ENCODE assay signal across 27 mouse cellular contexts in the genomic region with DNA sequence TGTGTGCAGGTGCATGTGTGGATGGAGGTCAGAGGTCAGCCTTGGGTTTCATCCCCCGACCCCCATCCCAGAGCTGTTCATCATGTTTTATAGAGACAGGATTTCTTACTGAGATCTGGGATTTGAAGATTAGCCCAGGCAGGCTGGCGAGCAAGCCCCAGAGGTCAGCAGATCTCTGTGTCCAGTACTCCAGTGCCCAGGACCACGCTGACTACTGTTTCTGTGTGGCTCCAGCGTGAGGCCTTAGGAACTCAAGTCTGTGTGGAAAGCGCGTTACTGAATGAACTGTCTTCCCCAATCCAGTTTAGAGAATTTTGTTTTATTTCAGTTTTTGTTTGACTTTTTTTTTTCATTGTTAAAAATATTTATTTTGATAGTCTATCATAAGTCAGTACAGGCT. TPM values are rescaled to one million over a fixed set of nuclear protein-coding genes. Genes with fewer than 3 reads are reported as not detected.
DNase-seq lines count a peak whose midpoint lies in the region; ATAC-seq lines count a peak whose summit lies in the region.
"Had no signal": no experiment of that assay in that cellular context is flagged by ENCODE, and none has a peak within 500 bp of the region (broad histone marks: within the 10 kb centered on the region; RNA-seq: fewer than 3 reads in every experiment).

No protein-coding gene starts in this region.

- no peak overlapping the region for H3K4me2 ChIP-seq in kidney, embryonic 16.5 days (replicated peaks; ENCODE audit: low read depth, low read length)
- H3K4me2 ChIP-seq: midbrain, embryonic 13.5 days; neural tube, embryonic 12.5 days had no signal

- no peak for ATAC-seq in kidney, embryonic 16.5 days (ENCODE audit: low FRiP score, low TSS enrichment)
- ATAC-seq: forebrain, embryonic 16.5 days; hindbrain, postnatal 0 days; intestine, embryonic 16.5 days; lung, postnatal 0 days; midbrain, embryonic 13.5 days; Patski had no signal

- no peak overlapping the region for H3K9ac ChIP-seq in kidney, embryonic 16.5 days (replicated peaks; ENCODE audit: low read length)
- H3K9ac ChIP-seq: midbrain, embryonic 13.5 days; neural tube, embryonic 12.5 days had no signal

- H3K27me3 ChIP-seq in kidney, embryonic 16.5 days (ENCODE audit: insufficient read depth, low read length), result no peaks in the 10 kb centered on the region
- H3K27me3 ChIP-seq: midbrain, embryonic 13.5 days; Patski had no signal

- no peaks in the 10 kb centered on the region for H3K9me3 ChIP-seq in kidney, embryonic 16.5 days (ENCODE audit: low read length)
- H3K9me3 ChIP-seq: embryonic facial prominence, embryonic 10.5 days; forebrain, embryonic 10.5 days; G1E; heart, embryonic 10.5 days; limb, embryonic 10.5 days; midbrain, embryonic 13.5 days; neural tube, embryonic 12.5 days had no signal

- peak overlapping the region; percentile 83 for H3K27ac ChIP-seq in kidney, embryonic 16.5 days (ENCODE audit: low read length)
- H3K27ac ChIP-seq in macrophage, result peak overlapping the region; percentile 83; the same call in 1 of the 2 replicates
- H3K27ac ChIP-seq: embryonic facial prominence, embryonic 10.5 days; forebrain, embryonic 10.5 days; heart, embryonic 10.5 days; hindbrain, postnatal 0 days; limb, embryonic 10.5 days; midbrain, embryonic 13.5 days; neural tube, embryonic 12.5 days; stomach, postnatal 0 days had no signal

- WGBS in kidney, embryonic 16.5 days, result 65% methylated on average over 6 of the region's 6 CpGs
- 89% methylated on average over 6 of the region's 6 CpGs for WGBS in macrophage (ENCODE audit: missing documents)

- H3K36me3 ChIP-seq in kidney, embryonic 16.5 days (ENCODE audit: insufficient read depth, low read length), result no peaks in the 10 kb centered on the region
- H3K36me3 ChIP-seq in macrophage (ENCODE audit: inconsistent target), result no peaks in the 10 kb centered on the region
- H3K36me3 ChIP-seq: embryonic facial prominence, embryonic 10.5 days; forebrain, embryonic 10.5 days; G1E; heart, embryonic 10.5 days; limb, embryonic 10.5 days; midbrain, embryonic 13.5 days; neural tube, embryonic 12.5 days had no signal

- peak; percentile 87 for DNase-seq in heart, adult 11 months
- no peak for DNase-seq in heart, adult 18-20 months
- DNase-seq in kidney, postnatal 36 days, result no peak
- DNase-seq in A20 (ENCODE audit: low read depth, low spot score), result peak; percentile 52
- DNase-seq in urinary bladder, postnatal 14 days (ENCODE audit: low spot score), result no peak
- DNase-seq: adrenal gland, postnatal 36 days; cerebellum, adult 11-12 months; cerebellum, postnatal 10 days; gastrocnemius, postnatal 10 days; heart, postnatal 14 days; liver; right cerebral cortex, postnatal 4 days had no signal

- peaks cover 23% of the 10 kb centered on the region for H3K4me1 ChIP-seq in kidney, embryonic 16.5 days (ENCODE audit: insufficient read depth, low read length)

- no peaks in the 10 kb centered on the region; the same call in 1 of the 2 replicates for H3K79me2 ChIP-seq in macrophage (ENCODE audit: inconsistent target)

- no peak overlapping the region for H3K4me3 ChIP-seq in kidney, embryonic 16.5 days (ENCODE audit: low read length)
- H3K4me3 ChIP-seq in macrophage (ENCODE audit: inconsistent target), result no peak overlapping the region
- H3K4me3 ChIP-seq: embryonic facial prominence, embryonic 10.5 days; forebrain, embryonic 10.5 days; heart, embryonic 10.5 days; limb, embryonic 10.5 days; midbrain, embryonic 13.5 days; neural tube, embryonic 12.5 days had no signal

RNA-seq across cellular contexts. Expression of gene Traf1, which starts 2.7 kb away (rescaled TPM):
- 1 to 10 TPM; 1.9 to 3.5 TPM for total RNA-seq in heart, adult 18-20 months (2021)
- polyA plus RNA-seq in kidney, embryonic 16.5 days (2015; fragmentation: Nextera tagmentation; extraction: Ambion mirVana), result 30.3 and 33.2 TPM in 2 replicates
- total RNA-seq in macrophage (2018; cell fraction: chromatin; rRNA removed), result 1,000 to 10,000 TPM in 2 of 26 experiments, 100 to 1,000 TPM in 17, 10 to 100 TPM in 7; 17.9 to 1,486 (median 305) TPM
- 100 to 1,000 TPM in 4 of 26 experiments, 10 to 100 TPM in 16, 1 to 10 TPM in 6; 4.1 to 298 (median 39.1) TPM for total RNA-seq in macrophage (2018; cell fraction: cytosol; rRNA removed)
- 1,000 to 10,000 TPM in 1 of 26 experiments, 100 to 1,000 TPM in 19, 10 to 100 TPM in 6; 18.6 to 1,031 (median 263) TPM for total RNA-seq in macrophage (2018; cell fraction: nucleus; rRNA removed)
- 3.0 to 7.8 TPM (median 3.3 TPM) in 3 replicates for polyA plus RNA-seq in macrophage (2018)
- polyA plus RNA-seq: G1E; limb, embryonic 10.5 days had no signal

RNA-seq across cellular contexts. Expression of gene Phf19, which starts 50.4 kb away (rescaled TPM):
- under 1 TPM; 0.93 to 0.99 TPM for total RNA-seq in heart, adult 18-20 months (2021)
- 21.4 and 22.2 TPM in 2 replicates for polyA plus RNA-seq in kidney, embryonic 16.5 days (2015; fragmentation: Nextera tagmentation; extraction: Ambion mirVana)
- 10 to 100 TPM in 8 of 26 experiments, 1 to 10 TPM in 18; 2.5 to 22.3 (median 7.0) TPM for total RNA-seq in macrophage (2018; cell fraction: chromatin; rRNA removed)
- 1 to 10 TPM; 1.4 to 3.6 (median 2.5) TPM for total RNA-seq in macrophage (2018; cell fraction: cytosol; rRNA removed)
- total RNA-seq in macrophage (2018; cell fraction: nucleus; rRNA removed), result 10 to 100 TPM in 1 of 26 experiments, 1 to 10 TPM in 25; 1.8 to 15.1 (median 3.8) TPM
- 0.77 to 6.5 TPM (median 3.5 TPM) in 3 replicates for polyA plus RNA-seq in macrophage (2018)

Comparison
In these comparisons a context has a peak if more than half of its experiments do, and no peak if none do; other contexts are left out.
1. DNase-seq: peak in heart, adult 11 months (single experiment) and A20 (single experiment); none in heart, adult 18-20 months (0 of 2), kidney, postnatal 36 days (0 of 2) and urinary bladder, postnatal 14 days (single experiment).